Mouse (Mus musculus) hindbrain, embryonic 16.5 days (tissue): ENCODE data around the gene Erc1. TPM values are rescaled to one million over a fixed set of nuclear protein-coding genes. Genes with fewer than 3 reads are reported as not detected.
A peak's percentile ranks its signal among the peaks of the same experiment; 100 is the strongest.

Experiments
- ATAC-seq: fragments of 200-750 bp; cut with Nextera tagmentation; 2 replicates; pipeline ENCODE4 v1.8.0; 2017; ENCODE audit warnings: moderate TSS enrichment, moderate library complexity
- H3K27ac ChIP-seq: fragments of 300-500 bp; sonication (generic); 2 replicates; pipeline ENCODE4 v1.5.1; 2014; ENCODE audit warnings: low read depth, mild to moderate bottlenecking, control low read depth, low read length, moderate library complexity
- H3K27me3 ChIP-seq: fragments of 300-500 bp; sonication (generic); replicated peaks from 2 replicates; pipeline ENCODE4 v1.6.1; 2014; ENCODE audit warnings: low read length; ENCODE audit not compliant: control insufficient read depth, insufficient read depth
- H3K36me3 ChIP-seq: fragments of 300-500 bp; sonication (generic); 2 replicates; pipeline ENCODE4 v1.6.1; 2014; ENCODE audit warnings: mild to moderate bottlenecking, low read length, moderate library complexity, mixed read lengths; ENCODE audit not compliant: control insufficient read depth, insufficient read depth
- H3K4me1 ChIP-seq: fragments of 300-500 bp; sonication (generic); 2 replicates; pipeline ENCODE4 v1.6.1; 2014; ENCODE audit warnings: low read depth, low read length; ENCODE audit not compliant: control insufficient read depth, insufficient read depth
- H3K4me2 ChIP-seq: fragments of 300-500 bp; sonication (generic); 2 replicates; pipeline ENCODE4 v1.6.1; 2014; ENCODE audit warnings: mild to moderate bottlenecking, low read length, control low read depth, moderate library complexity
- H3K4me3 ChIP-seq: fragments of 300-500 bp; sonication (generic); 2 replicates; pipeline ENCODE4 v1.5.1; 2014; ENCODE audit warnings: mild to moderate bottlenecking, low read length, control low read depth, moderate library complexity
- H3K9ac ChIP-seq: fragments of 300-500 bp; sonication (generic); 2 replicates; pipeline ENCODE4 v1.6.1; 2014; ENCODE audit warnings: low read depth, mild to moderate bottlenecking, control low read depth, low read length, moderate library complexity
- H3K9me3 ChIP-seq: fragments of 300-500 bp; sonication (generic); 2 replicates; pipeline ENCODE4 v1.6.1; 2014; ENCODE audit warnings: mild to moderate bottlenecking, low read length, moderate library complexity; ENCODE audit not compliant: control insufficient read depth
- WGBS: fragments of 180-500 bp; shearing (Covaris S2); extraction: QIAGEN DNeasy Blood & Tissue Kit; methylation state at CpG from one replicate; pipeline ENCODE4 v1.1.7; 2014; 5-methylcytosine and 5-hydroxymethylcytosine counted together
- polyA plus RNA-seq: library from polyadenylated mRNA; unstranded; fragments of >200 nt; fragmentation: Nextera tagmentation; extraction: Ambion mirVana; gene quantifications from 2 replicates; pipeline ENCODE4 v1.2.1, GENCODE M21; 2015

The Erc1 gene
- polyA plus RNA-seq, 1 experiment from 2014 or later: 46.9 TPM

GRCm38 (mm10) chr6:119543803-119544517 lies 304.0 kb downstream of the Erc1 start, which contains the start of gene Wnt5b:
Gene Wnt5b, minus strand, starts transcription at chr6:119544347.
- no peak within 1 kb of the TSS for H3K27ac ChIP-seq
- H3K9ac ChIP-seq: peak within 1 kb of the TSS; percentile 76
- WGBS: under 1% methylated on average over 87 of the region's 120 CpGs
- peak within 1 kb of the TSS; percentile 76 for H3K4me3 ChIP-seq
- H3K36me3 ChIP-seq: no peaks in the 10 kb centered on the region
- no peaks in the 10 kb centered on the region for H3K9me3 ChIP-seq
- peak; percentile 71 for ATAC-seq
- peak within 1 kb of the TSS; percentile 96 for H3K4me2 ChIP-seq
- peaks cover 4% of the 10 kb centered on the region for H3K4me1 ChIP-seq
- peaks cover 7% of the 10 kb centered on the region; the same call in 1 of the 2 replicates for H3K27me3 ChIP-seq

- under 1% methylated on average over 30 of the region's 30 CpGs for WGBS
- no peak overlapping the region for H3K27ac ChIP-seq
- H3K36me3 ChIP-seq: no peaks in the 10 kb centered on the region
- H3K4me1 ChIP-seq: peaks cover 4% of the 10 kb centered on the region
- H3K4me2 ChIP-seq: peak overlapping the region; percentile 96
- peak overlapping the region; percentile 76 for H3K9ac ChIP-seq
- ATAC-seq: 0 out of 2 replicates have a peak, but pooled peaks have one; percentile 8
- H3K4me3 ChIP-seq: peak overlapping the region; percentile 76
- H3K27me3 ChIP-seq: peaks cover 7% of the 10 kb centered on the region; the same call in 1 of the 2 replicates
- H3K9me3 ChIP-seq: no peaks in the 10 kb centered on the region
These were observed 304.5 kb downstream of the Erc1 start for GRCm38 (mm10) chr6:119543456-119543802.

- Histone ChIP-seq H3K9me3 (no peaks in the 10 kb centered on the region), H3K27me3 (no peaks in the 10 kb centered on the region; the same call in 1 of the 2 replicates), H3K4me3 (no peak overlapping the region), H3K36me3 (no peaks in the 10 kb centered on the region), H3K4me2 (no peak overlapping the region), H3K9ac (no peak overlapping the region), H3K4me1 (no peaks in the 10 kb centered on the region), H3K27ac (no peak overlapping the region)
- WGBS: 81% methylated on average over 12 of the region's 12 CpGs
- ATAC-seq: no peak
These were observed 312.1 kb downstream of the Erc1 start for GRCm38 (mm10) chr6:119535867-119536266.

- H3K9ac ChIP-seq: no peak overlapping the region
- H3K36me3 ChIP-seq: no peaks in the 10 kb centered on the region
- no peak overlapping the region for H3K4me2 ChIP-seq
- no peak overlapping the region for H3K4me3 ChIP-seq
- no peaks in the 10 kb centered on the region for H3K9me3 ChIP-seq
- no peak for ATAC-seq
- WGBS: 84% methylated on average over 9 of the region's 9 CpGs
- no peaks in the 10 kb centered on the region for H3K27me3 ChIP-seq
- no peak overlapping the region for H3K27ac ChIP-seq
- H3K4me1 ChIP-seq: no peaks in the 10 kb centered on the region
These were observed 314.7 kb downstream of the Erc1 start for GRCm38 (mm10) chr6:119533170-119533709.

GRCm38 (mm10) chr6:119529659-119530058 lies 318.3 kb downstream of the Erc1 start:
- Histone ChIP-seq H3K4me2 (no peak overlapping the region), H3K36me3 (no peaks in the 10 kb centered on the region), H3K4me3 (no peak overlapping the region), H3K27ac (no peak overlapping the region), H3K9ac (no peak overlapping the region), H3K27me3 (no peaks in the 10 kb centered on the region), H3K9me3 (no peaks in the 10 kb centered on the region), H3K4me1 (no peaks in the 10 kb centered on the region)
- ATAC-seq: no peak
- WGBS: 98% methylated on average over 3 of the region's 3 CpGs

GRCm38 (mm10) chr6:119526498-119526897 lies 321.5 kb downstream of the Erc1 start:
- no peak for ATAC-seq
- H3K4me3 ChIP-seq: no peak overlapping the region
- WGBS: 71% methylated on average over 5 of the region's 5 CpGs
- H3K27me3 ChIP-seq: no peaks in the 10 kb centered on the region
- peaks cover 4% of the 10 kb centered on the region for H3K4me1 ChIP-seq
- H3K9me3 ChIP-seq: no peaks in the 10 kb centered on the region
- no peak overlapping the region for H3K4me2 ChIP-seq
- H3K9ac ChIP-seq: no peak overlapping the region
- H3K27ac ChIP-seq: no peak overlapping the region
- H3K36me3 ChIP-seq: no peaks in the 10 kb centered on the region

- Histone ChIP-seq H3K36me3 (no peaks in the 10 kb centered on the region), H3K27ac (no peak overlapping the region; the same call in 1 of the 2 replicates), H3K4me2 (no peak overlapping the region), H3K27me3 (no peaks in the 10 kb centered on the region), H3K9ac (no peak overlapping the region), H3K4me1 (peaks cover 4% of the 10 kb centered on the region), H3K9me3 (peaks cover 3% of the 10 kb centered on the region), H3K4me3 (no peak overlapping the region)
- 36% methylated on average over 3 of the region's 3 CpGs for WGBS
- ATAC-seq: no peak; the same call in 1 of the 2 replicates
These were observed 326.0 kb downstream of the Erc1 start for GRCm38 (mm10) chr6:119521931-119522391.

- 63% methylated on average over 3 of the region's 3 CpGs for WGBS
- H3K4me1 ChIP-seq: peaks cover 4% of the 10 kb centered on the region
- H3K36me3 ChIP-seq: no peaks in the 10 kb centered on the region
- peaks cover 3% of the 10 kb centered on the region for H3K9me3 ChIP-seq
- no peaks in the 10 kb centered on the region for H3K27me3 ChIP-seq
- H3K9ac ChIP-seq: no peak overlapping the region
- ATAC-seq: peak; percentile 74
- H3K27ac ChIP-seq: no peak overlapping the region
- H3K4me2 ChIP-seq: no peak overlapping the region
- no peak overlapping the region for H3K4me3 ChIP-seq
These were observed 326.5 kb downstream of the Erc1 start for GRCm38 (mm10) chr6:119521482-119521900.
